Mouse (Mus musculus) midbrain, embryonic 14.5 days (tissue): ENCODE measurements around the gene Pkhd1. TPM values are rescaled to one million over a fixed set of nuclear protein-coding genes. Genes with fewer than 3 reads are reported as not detected.

Experiments
- ATAC-seq: fragments of 200-750 bp; cut with Nextera tagmentation; 2 replicates; pipeline ENCODE4 v1.8.0; 2017; ENCODE audit warnings: moderate number of reproducible peaks, moderate library complexity; ENCODE audit not compliant: low FRiP score, low TSS enrichment
- DNase-seq: peaks from one replicate; pipeline ENCODE4 v3.0.0-alpha.2; 2015
- H3K27ac ChIP-seq: fragments of 300-500 bp; sonication (generic); replicated peaks from 2 replicates; pipeline ENCODE4 v1.5.1; 2014; ENCODE audit warnings: mild to moderate bottlenecking, low read depth, low read length, moderate library complexity
- H3K27me3 ChIP-seq: fragments of 300-500 bp; sonication (generic); 2 replicates; pipeline ENCODE4 v1.6.1; 2014; ENCODE audit warnings: low read length, control low read depth, mixed read lengths; ENCODE audit not compliant: control insufficient read depth, insufficient read depth
- H3K36me3 ChIP-seq: fragments of 300-500 bp; sonication (generic); 2 replicates; pipeline ENCODE4 v1.6.1; 2014; ENCODE audit warnings: low read length, control low read depth; ENCODE audit not compliant: control insufficient read depth, insufficient read depth
- H3K4me1 ChIP-seq: fragments of 300-500 bp; sonication (generic); 2 replicates; pipeline ENCODE4 v1.6.1; 2014; ENCODE audit warnings: mild to moderate bottlenecking, antibody characterized with exemption, low read length, control low read depth; ENCODE audit not compliant: control insufficient read depth, insufficient read depth
- H3K4me2 ChIP-seq: fragments of 300-500 bp; sonication (generic); 2 replicates; pipeline ENCODE4 v1.6.1; 2014; ENCODE audit warnings: mild to moderate bottlenecking, low read length, moderate library complexity
- H3K4me3 ChIP-seq: fragments of 300-500 bp; sonication (generic); replicated peaks from 2 replicates; pipeline ENCODE4 v1.5.1; 2014; ENCODE audit warnings: low read depth, low read length
- H3K9ac ChIP-seq: fragments of 300-500 bp; sonication (generic); replicated peaks from 2 replicates; pipeline ENCODE4 v1.6.1; 2014; ENCODE audit warnings: mild to moderate bottlenecking, low read length, moderate library complexity
- H3K9me3 ChIP-seq: fragments of 300-500 bp; sonication (generic); 2 replicates; pipeline ENCODE4 v1.6.1; 2016; ENCODE audit warnings: low read length, control low read depth, mixed read lengths; ENCODE audit not compliant: control insufficient read depth
- WGBS: fragments of 180-500 bp; shearing (Covaris S2); extraction: QIAGEN DNeasy Blood & Tissue Kit; methylation state at CpG from one replicate; pipeline ENCODE4 v1.1.7; 2014; 5-methylcytosine and 5-hydroxymethylcytosine counted together
- polyA plus RNA-seq: library from polyadenylated mRNA; unstranded; fragments of >200 nt; fragmentation: Nextera tagmentation; extraction: Ambion mirVana; gene quantifications from 2 replicates; pipeline ENCODE4 v1.2.1, GENCODE M21; 2014

Pkhd1 gene
- polyA plus RNA-seq, 1 experiment from 2014 or later: 0.03 TPM

GRCm38 (mm10) chr1:20302187-20302942 is 315.5 kb downstream of the Pkhd1 start:
- H3K4me3 ChIP-seq: no peak overlapping the region
- H3K4me2 ChIP-seq: no peak overlapping the region
- ATAC-seq (peak; percentile 80), DNase-seq (no peak)
- 6% methylated on average over 8 of the region's 8 CpGs for WGBS
- no peaks in the 10 kb centered on the region for H3K9me3 ChIP-seq
- H3K9ac ChIP-seq: no peak overlapping the region
- no peaks in the 10 kb centered on the region for H3K36me3 ChIP-seq
- peak overlapping the region; percentile 37; the same call in 1 of the 2 replicates for H3K27ac ChIP-seq
- H3K4me1 ChIP-seq: peaks cover 10% of the 10 kb centered on the region; the same call in 1 of the 2 replicates
- peaks cover 16% of the 10 kb centered on the region for H3K27me3 ChIP-seq

DNA sequence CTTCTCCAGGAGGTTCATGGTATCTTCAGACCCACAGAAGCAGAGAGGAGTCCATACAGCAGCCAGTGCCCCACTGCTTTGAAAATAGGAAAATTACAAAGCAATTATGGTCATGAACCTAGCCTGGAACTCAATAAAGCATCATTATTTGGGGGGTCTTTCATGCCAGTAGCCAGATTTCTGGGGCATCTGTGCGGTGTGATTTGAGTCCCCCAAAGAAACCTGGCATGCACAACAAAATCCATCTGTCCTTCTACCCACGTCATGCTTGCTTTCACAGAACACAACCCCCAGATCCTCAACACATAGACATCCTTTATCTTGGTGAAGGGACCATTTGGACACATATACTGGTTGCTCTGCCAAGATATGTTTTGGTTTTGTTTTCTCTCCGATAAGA is 316.2 kb downstream of the Pkhd1 start:
- no peak overlapping the region for H3K27ac ChIP-seq
- H3K27me3 ChIP-seq: peaks cover 16% of the 10 kb centered on the region
- H3K36me3 ChIP-seq: no peaks in the 10 kb centered on the region
- no peak for DNase-seq
- WGBS: 50% methylated on average over 3 of the region's 3 CpGs
- no peak for ATAC-seq
- H3K4me3 ChIP-seq: no peak overlapping the region
- H3K9ac ChIP-seq: no peak overlapping the region
- peaks cover 10% of the 10 kb centered on the region; the same call in 1 of the 2 replicates for H3K4me1 ChIP-seq
- H3K9me3 ChIP-seq: no peaks in the 10 kb centered on the region
- H3K4me2 ChIP-seq: no peak overlapping the region

- Histone ChIP-seq H3K4me2 (no peak overlapping the region), H3K27me3 (no peaks in the 10 kb centered on the region), H3K27ac (no peak overlapping the region), H3K9ac (no peak overlapping the region), H3K4me3 (no peak overlapping the region), H3K4me1 (no peaks in the 10 kb centered on the region), H3K9me3 (no peaks in the 10 kb centered on the region), H3K36me3 (no peaks in the 10 kb centered on the region)
- 91% methylated on average over 1 of the region's 1 CpGs for WGBS
- ATAC-seq (no peak), DNase-seq (no peak)
Observed at GRCm38 (mm10) chr1:20288696-20289095, 329.2 kb downstream of the Pkhd1 start.

DNA sequence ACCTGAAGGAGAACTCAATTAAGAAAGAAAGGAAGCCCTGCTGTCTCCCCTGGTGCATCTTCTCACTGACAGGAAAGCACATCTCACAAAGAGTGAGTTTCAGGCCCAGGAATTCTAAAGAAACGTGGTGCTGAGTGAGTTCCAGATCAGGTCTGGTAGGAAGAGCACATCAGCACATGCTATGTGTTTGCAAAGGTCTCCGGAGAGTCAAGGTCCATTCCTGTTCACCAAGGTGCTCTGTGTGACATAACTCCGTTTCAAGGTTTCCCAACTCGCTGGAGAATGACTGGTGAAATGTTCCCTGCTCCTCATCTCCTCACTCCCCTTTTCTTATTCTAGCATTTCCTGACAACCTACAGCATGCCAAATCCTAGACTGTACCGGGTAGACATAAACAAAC is 357.5 kb downstream of the Pkhd1 start:
- H3K4me2 ChIP-seq: no peak overlapping the region
- H3K9ac ChIP-seq: no peak overlapping the region
- H3K27ac ChIP-seq: no peak overlapping the region
- no peaks in the 10 kb centered on the region for H3K4me1 ChIP-seq
- 69% methylated on average over 5 of the region's 5 CpGs for WGBS
- no peak for DNase-seq
- H3K9me3 ChIP-seq: no peaks in the 10 kb centered on the region
- H3K36me3 ChIP-seq: no peaks in the 10 kb centered on the region
- no peak overlapping the region for H3K4me3 ChIP-seq
- ATAC-seq: no peak
- H3K27me3 ChIP-seq: no peaks in the 10 kb centered on the region

- no peak overlapping the region for H3K4me2 ChIP-seq
- H3K9me3 ChIP-seq: no peaks in the 10 kb centered on the region
- no peaks in the 10 kb centered on the region for H3K36me3 ChIP-seq
- no peaks in the 10 kb centered on the region for H3K4me1 ChIP-seq
- no peaks in the 10 kb centered on the region for H3K27me3 ChIP-seq
- no peak for ATAC-seq
- DNase-seq: no peak
- no peak overlapping the region for H3K4me3 ChIP-seq
- no peak overlapping the region for H3K27ac ChIP-seq
- whole genome bisulfite sequencing: 73% methylated on average over 2 of the region's 2 CpGs
- no peak overlapping the region for H3K9ac ChIP-seq
Observed at GRCm38 (mm10) chr1:20248169-20248568, 369.7 kb downstream of the Pkhd1 start.

DNA sequence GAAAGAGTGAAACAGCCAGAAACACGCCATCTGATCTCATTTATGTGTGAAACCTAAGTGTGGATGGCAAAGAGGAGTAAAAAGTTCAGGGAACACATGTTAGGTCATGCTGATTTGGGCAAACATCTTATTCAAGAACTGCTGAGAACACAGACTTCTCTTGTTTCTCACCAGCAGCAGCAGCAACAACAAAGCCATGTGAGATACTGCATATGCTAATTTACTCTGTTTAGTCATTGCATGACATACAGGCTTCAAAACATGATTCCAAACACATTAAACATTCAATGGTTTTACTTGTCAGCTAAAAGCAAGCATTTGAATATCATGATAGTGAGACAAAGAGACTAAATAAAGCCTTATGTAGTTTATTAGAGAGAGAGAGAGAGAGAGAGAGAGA is 401.2 kb downstream of the Pkhd1 start:
- 70% methylated on average over 1 of the region's 1 CpGs for WGBS
- no peak for DNase-seq

GRCm38 (mm10) chr1:20190444-20190843 is 427.4 kb downstream of the Pkhd1 start:
- H3K9ac ChIP-seq: no peak overlapping the region
- H3K4me1 ChIP-seq: no peaks in the 10 kb centered on the region
- ATAC-seq (no peak), DNase-seq (peak; percentile 37)
- no peaks in the 10 kb centered on the region for H3K27me3 ChIP-seq
- no peak overlapping the region for H3K4me3 ChIP-seq
- peak overlapping the region; percentile 40 for H3K4me2 ChIP-seq
- 5% methylated on average over 9 of the region's 9 CpGs for WGBS
- H3K9me3 ChIP-seq: no peaks in the 10 kb centered on the region
- no peaks in the 10 kb centered on the region for H3K36me3 ChIP-seq
- H3K27ac ChIP-seq: peak overlapping the region; percentile 45; the same call in 1 of the 2 replicates

More for the DNA sequence above, 401.2 kb downstream of the Pkhd1 start:
- Histone ChIP-seq H3K27me3 (no peaks in the 10 kb centered on the region), H3K4me1 (no peaks in the 10 kb centered on the region), H3K9ac (no peak overlapping the region), H3K4me2 (no peak overlapping the region), H3K36me3 (no peaks in the 10 kb centered on the region), H3K9me3 (no peaks in the 10 kb centered on the region), H3K4me3 (no peak overlapping the region), H3K27ac (no peak overlapping the region)
- no peak for ATAC-seq

DNA sequence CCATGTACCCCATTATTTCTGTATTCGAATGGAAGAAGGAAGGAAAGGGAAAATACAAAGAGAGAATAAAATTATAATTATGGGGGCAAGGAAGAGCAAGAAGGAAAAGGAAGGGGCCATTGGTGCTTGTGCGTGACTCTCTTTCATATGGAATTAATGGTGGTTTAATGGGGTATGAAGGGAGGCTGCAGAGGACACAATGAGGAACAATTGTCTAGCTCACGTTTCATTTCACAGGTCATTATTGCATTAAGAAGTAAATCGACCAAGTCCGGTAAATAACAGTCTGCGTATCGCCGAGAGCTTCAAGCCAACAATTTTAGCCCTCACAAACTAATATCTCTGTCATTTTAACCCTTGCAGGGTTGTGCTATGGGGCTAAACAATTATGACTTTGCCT is 437.7 kb downstream of the Pkhd1 start:
- Histone ChIP-seq H3K4me2 (no peak overlapping the region), H3K9me3 (no peaks in the 10 kb centered on the region), H3K36me3 (no peaks in the 10 kb centered on the region), H3K27ac (no peak overlapping the region), H3K4me3 (no peak overlapping the region), H3K4me1 (no peaks in the 10 kb centered on the region), H3K9ac (no peak overlapping the region), H3K27me3 (no peaks in the 10 kb centered on the region)
- DNase-seq (no peak), ATAC-seq (no peak)
- 39% methylated on average over 8 of the region's 8 CpGs for WGBS

- no peak for ATAC-seq
- DNase-seq: no peak
- Histone ChIP-seq H3K27ac (no peak overlapping the region), H3K27me3 (no peaks in the 10 kb centered on the region), H3K4me2 (no peak overlapping the region), H3K36me3 (no peaks in the 10 kb centered on the region), H3K9me3 (no peaks in the 10 kb centered on the region), H3K9ac (no peak overlapping the region), H3K4me3 (no peak overlapping the region), H3K4me1 (no peaks in the 10 kb centered on the region)
- 85% methylated on average over 4 of the region's 4 CpGs for WGBS
Observed at GRCm38 (mm10) chr1:20171199-20171598, 446.7 kb downstream of the Pkhd1 start.
